Mouse (Mus musculus) T-helper 1 cell (primary cell): ENCODE data around the gene Fxr2.
"Not testable (repeated sequence)": the region's sequence is repeated elsewhere in the genome, so short reads cannot be mapped to it uniquely, and the experiment has no call there.

Experiments used
- in situ Hi-C: fragments of 300-600 bp; cut with MboI, MseI; formaldehyde crosslinking; loops from one replicate; pipeline ENCODE4 v1.15.1; 2025; ENCODE audit warnings: high pct_unique_total_duplicates

Fxr2 gene

GRCm38 (mm10) chr11:69609416-69609815 lies 23.4 kb upstream of the Fxr2 start:
- in situ Hi-C loops: no loop called here

DNA sequence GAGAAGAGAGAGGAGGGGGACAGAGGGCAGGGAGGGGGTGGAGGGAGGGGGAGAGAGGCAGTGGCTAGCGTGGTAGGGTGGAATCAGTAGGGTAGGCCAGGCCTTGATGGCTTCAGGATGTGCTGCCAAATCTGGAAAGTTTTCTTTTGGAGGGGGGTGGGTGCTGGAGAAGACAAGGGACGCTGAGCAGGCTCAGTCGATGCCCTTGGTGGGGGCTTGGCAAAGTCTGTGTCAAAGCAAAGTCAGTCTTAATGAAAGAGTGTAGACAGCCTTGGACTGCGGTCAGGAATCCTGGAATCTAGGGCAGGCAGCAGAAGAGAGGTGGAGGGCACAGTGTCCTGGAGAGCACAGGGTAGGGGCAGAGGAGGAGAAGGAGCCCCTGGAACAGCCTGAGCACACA lies 21.9 kb upstream of the Fxr2 start:
- in situ Hi-C loops: no loop called here

- in situ Hi-C loops: no loop called here
Observed at GRCm38 (mm10) chr11:69613553-69614256, 19.1 kb upstream of the Fxr2 start.

DNA sequence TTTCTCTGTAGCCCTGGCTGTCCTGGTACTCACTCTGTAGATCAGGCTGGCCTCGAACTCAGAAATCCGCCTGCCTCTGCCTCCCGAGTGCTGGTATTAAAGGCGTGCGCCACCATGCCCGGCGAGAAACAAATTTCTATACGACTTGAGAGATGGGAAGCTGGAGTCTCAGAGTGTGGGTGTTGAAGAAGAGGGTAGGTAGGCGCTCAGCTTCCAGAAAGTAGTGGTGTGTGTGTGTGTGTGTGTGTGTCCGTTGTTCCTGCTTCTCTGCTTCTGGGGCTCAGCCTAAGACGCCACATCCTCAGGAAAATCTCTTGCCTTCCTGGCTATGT lies 18.6 kb upstream of the Fxr2 start:
- in situ Hi-C loops: not testable (repeated sequence)

DNA sequence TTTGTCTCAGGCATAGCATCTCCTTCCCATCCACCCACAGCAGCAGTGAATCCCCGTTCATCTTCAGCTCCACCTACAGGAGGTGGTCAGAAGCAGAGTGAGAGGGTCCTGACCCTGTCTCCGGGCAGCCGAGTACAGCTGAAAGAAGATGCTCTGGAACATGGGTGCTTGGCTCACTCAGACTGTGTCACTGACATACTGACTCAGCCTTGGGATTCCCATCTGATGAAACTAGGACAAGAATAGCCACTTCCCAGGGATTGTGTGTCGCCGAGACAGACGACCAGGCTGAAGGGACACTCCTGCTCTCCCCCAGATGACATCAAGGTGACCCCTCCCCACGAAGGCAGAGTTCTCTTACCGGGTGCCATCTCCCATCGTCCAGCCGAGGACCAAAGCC lies 16.0 kb upstream of the Fxr2 start:
- in situ Hi-C loops: no loop called here

DNA sequence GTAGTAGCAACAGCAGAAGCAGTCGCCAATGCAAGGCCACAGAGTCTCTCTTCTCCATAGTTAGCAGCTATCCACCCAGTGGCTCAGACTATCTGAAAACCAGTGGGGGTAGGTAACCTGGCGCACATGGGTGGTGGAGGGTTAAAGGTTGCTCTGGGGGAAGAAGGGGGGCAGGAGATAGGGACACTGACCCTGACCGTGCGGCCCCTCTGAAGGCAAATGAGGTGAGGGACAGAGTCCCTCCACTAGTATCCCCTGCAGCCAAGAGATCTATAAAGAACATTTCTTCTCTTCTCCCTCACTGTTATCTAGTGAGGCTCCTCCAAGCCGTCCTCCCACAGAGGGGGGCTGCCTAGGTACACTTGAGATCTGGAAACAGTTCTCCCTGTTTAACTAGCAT lies 15.0 kb upstream of the Fxr2 start, which contains the start of gene Shbg:
Gene Shbg (minus strand): TSS at position 101 of the 400 bp plus-strand sequence.
- in situ Hi-C loops: no loop called here

DNA sequence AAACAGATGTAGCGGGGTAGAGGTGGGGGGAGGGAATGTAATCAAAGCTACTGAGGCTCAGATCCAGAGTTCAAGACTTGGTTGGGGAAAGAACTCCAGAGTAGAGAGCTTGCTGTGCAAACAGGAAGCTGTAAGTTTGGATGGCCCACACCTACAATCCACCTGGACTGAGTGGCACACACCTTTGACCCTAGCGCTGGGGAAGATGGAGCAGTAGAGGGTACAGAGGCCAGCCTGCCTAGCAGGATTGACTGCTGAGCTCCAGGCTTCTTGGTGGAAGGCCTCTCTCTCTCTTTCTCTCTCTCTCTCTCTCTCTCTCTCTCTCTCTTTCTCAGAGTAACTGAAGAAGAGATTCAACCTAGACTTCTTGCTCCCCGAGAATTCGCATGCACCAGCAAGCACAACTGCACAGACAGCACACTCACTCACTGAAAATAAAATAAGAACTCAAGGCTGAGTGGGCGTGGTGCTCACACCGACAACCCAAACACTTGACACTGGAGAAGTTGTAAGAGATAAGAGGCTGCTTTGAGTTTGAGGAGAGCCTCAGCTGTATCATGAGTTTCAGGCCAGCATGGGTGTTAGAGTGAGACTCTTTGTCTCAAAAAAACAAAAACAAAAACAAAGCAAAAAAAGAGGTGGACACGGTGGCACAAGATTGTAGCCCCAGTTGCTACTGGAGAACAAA lies 12.3 kb upstream of the Fxr2 start:
- in situ Hi-C loops: no loop called here

DNA sequence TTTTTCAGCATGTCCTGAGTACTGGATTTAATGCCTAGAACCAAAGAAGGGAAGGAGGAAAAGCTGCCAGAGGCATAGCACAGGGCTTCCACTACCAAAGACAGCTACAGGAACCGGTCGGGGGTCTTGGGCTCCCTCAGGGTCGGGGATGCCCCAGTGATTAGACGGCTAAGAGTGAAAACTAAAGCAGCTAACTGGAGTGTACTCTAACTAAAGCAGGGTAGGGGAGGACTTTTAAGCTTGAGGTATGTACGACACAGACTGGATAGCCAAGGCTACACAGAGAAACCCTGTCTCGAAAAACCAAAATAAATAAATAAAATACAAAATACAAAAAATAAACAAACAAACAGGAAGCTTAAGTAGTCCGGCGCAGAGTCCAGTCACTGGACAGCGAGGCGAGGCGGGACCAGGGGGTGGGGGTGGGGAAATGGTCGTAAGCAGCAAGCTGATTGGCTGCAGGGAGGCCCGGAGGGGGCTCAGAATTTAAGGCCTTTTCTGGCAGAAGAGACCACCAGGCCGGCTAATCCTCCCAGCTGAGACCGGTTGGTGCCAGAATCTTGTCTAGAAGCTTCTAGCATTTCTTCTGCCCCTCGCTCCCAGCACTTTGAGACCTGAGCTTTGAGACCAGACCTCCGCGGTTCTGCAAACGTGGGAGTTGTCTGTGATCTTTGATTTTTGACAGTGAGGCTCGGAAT lies 11.1 kb upstream of the Fxr2 start, which contains the start of gene Sat2:
Gene Sat2 (plus strand): TSS at position 454 of the 698 bp plus-strand sequence.
- in situ Hi-C loops: no loop called here

- in situ Hi-C loops: no loop called here
Observed at GRCm38 (mm10) chr11:69622406-69622805, 10.4 kb upstream of the Fxr2 start.

DNA sequence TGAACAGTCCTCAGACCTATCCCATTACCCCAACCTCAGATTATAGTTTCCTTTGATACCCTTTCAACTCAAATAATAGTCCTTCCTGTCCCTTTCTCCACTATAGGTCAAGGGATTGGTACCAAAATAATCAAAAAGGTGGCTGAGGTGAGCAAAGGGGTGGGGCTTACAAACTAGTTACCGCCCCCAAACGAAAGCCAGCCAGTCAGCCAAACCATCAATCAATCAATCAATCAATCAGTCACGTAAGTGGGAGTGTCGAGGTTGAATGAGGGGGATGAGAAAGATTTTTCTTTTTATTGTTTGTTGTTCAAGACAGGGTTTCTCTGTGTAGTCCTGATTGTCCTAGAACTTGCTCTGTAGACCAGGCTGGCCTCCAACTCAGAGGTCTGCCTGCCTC lies 9.8 kb upstream of the Fxr2 start:
- in situ Hi-C loops: no loop called here

DNA sequence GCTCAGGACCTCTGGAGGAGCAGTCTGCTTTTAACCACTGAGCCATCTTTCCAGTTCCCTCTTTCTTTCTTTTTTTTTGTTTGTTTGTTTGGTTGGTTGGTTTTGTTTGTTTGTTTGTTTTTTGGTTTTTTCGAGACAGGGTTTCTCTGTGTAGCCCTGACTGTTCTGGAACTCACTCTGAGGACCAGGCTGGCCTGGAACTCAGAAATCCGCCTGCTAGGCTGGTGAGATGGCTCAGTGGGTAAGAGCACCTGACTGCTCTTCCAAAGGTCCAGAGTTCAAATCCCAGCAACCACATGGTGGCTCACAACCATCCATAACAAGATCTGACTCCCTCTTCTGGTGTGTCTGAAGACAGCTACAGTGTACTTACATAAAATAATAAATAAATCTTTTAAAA lies 8.5 kb upstream of the Fxr2 start:
- in situ Hi-C loops: not testable (repeated sequence)

- in situ Hi-C loops: no loop called here
Observed at GRCm38 (mm10) chr11:69628286-69628685, 4.5 kb upstream of the Fxr2 start.

- in situ Hi-C loops: no loop called here
Observed at GRCm38 (mm10) chr11:69629802-69630201, 3.0 kb upstream of the Fxr2 start.

- in situ Hi-C loops: no loop called here
Observed at GRCm38 (mm10) chr11:69633128-69633866, 507 bp downstream of the Fxr2 start.

- in situ Hi-C loops: no loop called here
Observed at GRCm38 (mm10) chr11:69635471-69635870, 2.7 kb downstream of the Fxr2 start.

- in situ Hi-C loops: no loop called here
Observed at GRCm38 (mm10) chr11:69645860-69646259, 13.1 kb downstream of the Fxr2 start.

- in situ Hi-C loops: no loop called here
Observed at GRCm38 (mm10) chr11:69653399-69653798, 20.6 kb downstream of the Fxr2 start.

DNA sequence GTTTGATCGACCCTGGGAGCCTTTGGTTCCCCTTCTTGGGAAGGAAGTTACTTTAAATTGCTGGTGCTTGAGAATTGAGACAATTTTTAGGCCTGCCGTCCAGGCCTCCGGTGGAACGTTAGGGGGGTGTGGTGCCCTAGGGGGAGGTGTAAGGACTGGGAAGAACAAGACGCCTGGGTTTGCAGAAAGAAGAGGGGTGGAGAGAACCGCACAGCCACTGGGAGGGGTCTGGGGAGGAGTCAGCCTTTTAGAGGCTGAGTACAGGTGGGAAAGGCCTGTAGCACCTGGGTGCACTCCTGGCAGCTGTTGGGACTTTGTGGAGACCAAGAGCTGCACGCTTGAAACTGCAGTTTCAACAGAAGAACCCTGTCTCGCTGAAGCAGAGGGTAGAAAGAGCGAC lies 22.0 kb downstream of the Fxr2 start:
- in situ Hi-C loops: no loop called here

GRCm38 (mm10) chr11:69655264-69656064 lies 22.7 kb downstream of the Fxr2 start, which contains the start of gene Sox15:
Sox15 (plus strand) TSS chr11:69655314.
- in situ Hi-C loops: no loop called here

GRCm38 (mm10) chr11:69656065-69656455 lies 23.3 kb downstream of the Fxr2 start:
- in situ Hi-C loops: no loop called here
